In the genomic region with DNA sequence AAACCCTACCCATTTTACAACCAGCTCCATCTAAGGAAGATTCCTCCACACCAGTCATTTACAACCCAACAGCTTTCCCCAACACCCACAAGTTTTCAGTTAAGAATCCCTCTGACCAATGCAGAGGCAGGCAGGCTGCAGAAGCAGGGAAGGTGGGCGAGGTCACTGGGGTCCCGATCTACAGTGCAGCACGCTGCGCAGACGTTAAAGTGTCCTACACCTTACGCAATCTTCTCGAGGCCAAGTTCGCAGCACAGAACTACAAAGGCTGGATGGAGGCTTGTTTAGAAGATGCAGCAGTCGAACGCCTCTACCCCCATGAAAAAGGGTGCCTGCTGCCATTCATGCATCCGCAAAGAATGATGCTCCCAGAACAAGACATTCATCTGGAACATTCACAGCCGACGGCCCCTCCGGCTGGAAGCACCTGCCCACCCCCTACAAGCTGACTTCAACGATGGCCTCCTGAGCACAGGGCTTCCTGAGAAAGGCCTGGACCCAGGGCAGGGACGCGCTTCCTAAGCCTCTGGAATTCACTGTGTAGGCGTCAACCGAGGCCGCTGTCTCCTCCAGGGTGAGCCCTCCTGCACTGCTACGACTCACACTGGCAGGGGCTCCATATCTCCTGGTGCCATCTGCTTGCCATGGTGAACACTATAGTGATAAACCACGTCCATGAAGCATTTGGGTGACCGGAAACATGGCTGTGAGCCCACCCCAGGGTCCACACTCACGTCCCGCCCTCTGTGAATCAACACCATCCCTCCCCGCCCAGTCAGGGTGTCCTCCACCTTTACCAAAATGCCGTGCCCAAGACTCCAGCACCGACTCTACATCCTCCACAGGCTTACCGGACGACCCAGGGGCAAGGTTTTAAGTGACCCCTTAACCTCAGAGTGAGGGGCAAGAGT, we compare ENCODE assay signal across 8 mouse cellular contexts. TPM values are rescaled to one million over a fixed set of nuclear protein-coding genes. Genes with fewer than 3 reads are reported as not detected.
DNase-seq lines count a peak whose midpoint lies in the region; ATAC-seq and TF ChIP-seq lines count a peak whose summit lies in the region.

No protein-coding gene starts in this region.

- no peak; a peak in 1 of 4 replicates for TF ChIP-seq EP300 in MEL (IDR thresholded peaks at IDR 0.05; ENCODE audit: low read depth in 1 of 2, low read length in 2 of 2)

- TF ChIP-seq RAD21 in MEL (IDR thresholded peaks at IDR 0.05; ENCODE audit: low read depth, low read length), result no peak

- H3K9ac ChIP-seq in MEL (ENCODE audit: control insufficient read depth, low read depth, low read length, poor library complexity, severe bottlenecking), result peak overlapping the region; percentile 93
- H3K9ac ChIP-seq in intestine, embryonic 14.5 days (ENCODE audit: low read length), result peak overlapping the region; percentile 56
- H3K9ac ChIP-seq in lung, embryonic 16.5 days (ENCODE audit: low read length), result peak overlapping the region; percentile 76
- peak overlapping the region; percentile 42; the same call in 1 of the 2 replicates for H3K9ac ChIP-seq in stomach, embryonic 14.5 days (replicated peaks; ENCODE audit: low read depth, low read length)

- H3K4me3 ChIP-seq in C2C12 (ENCODE audit: insufficient read depth, poor library complexity, severe bottlenecking) (peak overlapping the region; percentile 100), MEL (ENCODE audit: control insufficient read depth in 1 of 2, insufficient read depth in 1 of 2, low read depth in 2 of 2, low read length in 2 of 2) (peak overlapping the region; percentile 79 to 93)
- peak overlapping the region; percentile 67 for H3K4me3 ChIP-seq in erythroblast, embryonic 14.5 days (replicated peaks)
- peak overlapping the region; percentile 36 for H3K4me3 ChIP-seq in intestine, embryonic 14.5 days (ENCODE audit: low read depth, low read length)
- H3K4me3 ChIP-seq in lung, embryonic 16.5 days (ENCODE audit: low read length), result peak overlapping the region; percentile 49
- H3K4me3 ChIP-seq in stomach, embryonic 14.5 days (ENCODE audit: low read depth, low read length), result peak overlapping the region; percentile 35

- peak overlapping the region; percentile 72 for H3K4me2 ChIP-seq in intestine, embryonic 14.5 days (ENCODE audit: low read length)
- peak overlapping the region; percentile 61 for H3K4me2 ChIP-seq in lung, embryonic 16.5 days (ENCODE audit: low read depth, low read length)
- H3K4me2 ChIP-seq in stomach, embryonic 14.5 days (replicated peaks; ENCODE audit: low read depth, low read length), result peak overlapping the region; percentile 72

- H3K79me2 ChIP-seq in C2C12 (ENCODE audit: control insufficient read depth, insufficient read depth), result peaks cover 80% of the 10 kb centered on the region
- H3K79me2 ChIP-seq in MEL (ENCODE audit: control insufficient read depth, insufficient read depth, low read length, poor library complexity), result peaks cover 38% of the 10 kb centered on the region

- peaks cover 10 to 44% of the 10 kb centered on the region in 2 experiments for H3K4me1 ChIP-seq in MEL (ENCODE audit: control insufficient read depth in 1 of 2, insufficient read depth in 2 of 2, low read length in 2 of 2)
- peaks cover 92% of the 10 kb centered on the region for H3K4me1 ChIP-seq in erythroblast, embryonic 14.5 days (ENCODE audit: control insufficient read depth)
- H3K4me1 ChIP-seq in intestine, embryonic 14.5 days (replicated peaks; ENCODE audit: control insufficient read depth, insufficient read depth, low read length), result peaks cover 52% of the 10 kb centered on the region
- peaks cover 76% of the 10 kb centered on the region for H3K4me1 ChIP-seq in lung, embryonic 16.5 days (replicated peaks; ENCODE audit: control insufficient read depth, insufficient read depth, low read length)
- H3K4me1 ChIP-seq in stomach, embryonic 14.5 days (ENCODE audit: control insufficient read depth, insufficient read depth, low read length), result peaks cover 64% of the 10 kb centered on the region

- H3K27me3 ChIP-seq in C2C12 (ENCODE audit: control insufficient read depth, insufficient read depth, insufficient read length) (no peaks in the 10 kb centered on the region), MEL (ENCODE audit: control insufficient read depth in 1 of 2, insufficient read depth in 2 of 2, low read length in 2 of 2) (no peaks in the 10 kb centered on the region)
- H3K27me3 ChIP-seq in erythroblast, embryonic 14.5 days (ENCODE audit: control insufficient read depth), result no peaks in the 10 kb centered on the region
- no peaks in the 10 kb centered on the region for H3K27me3 ChIP-seq in intestine, embryonic 14.5 days (replicated peaks; ENCODE audit: control insufficient read depth, insufficient read depth, low read length)
- no peaks in the 10 kb centered on the region for H3K27me3 ChIP-seq in lung, embryonic 16.5 days (ENCODE audit: control insufficient read depth, insufficient read depth, low read depth, low read length)
- no peaks in the 10 kb centered on the region for H3K27me3 ChIP-seq in stomach, embryonic 14.5 days (ENCODE audit: control insufficient read depth, insufficient read depth, low read length)

- peak overlapping the region; percentile 87 for H3ac ChIP-seq in C2C12 (ENCODE audit: control insufficient read depth, insufficient read length, low read depth)

- peak; percentile 72 for DNase-seq in MEL (ENCODE audit: low read depth, low spot score)
- DNase-seq in intestine, embryonic 14.5 days (ENCODE audit: low spot score), result no peak
- DNase-seq in ovary, adult 18-20 months (ENCODE audit: low spot score), result no peak
- no peak for DNase-seq in urinary bladder, postnatal 36 days (ENCODE audit: low spot score in 2 of 2)

- no peaks in the 10 kb centered on the region for H3K9me3 ChIP-seq in MEL (replicated peaks; ENCODE audit: insufficient read depth, low read length)
- H3K9me3 ChIP-seq in erythroblast, embryonic 14.5 days (ENCODE audit: control insufficient read depth, low read length), result no peaks in the 10 kb centered on the region
- no peaks in the 10 kb centered on the region for H3K9me3 ChIP-seq in intestine, embryonic 14.5 days (ENCODE audit: control insufficient read depth, low read length)
- H3K9me3 ChIP-seq in lung, embryonic 16.5 days (ENCODE audit: control insufficient read depth, low read length), result no peaks in the 10 kb centered on the region
- no peaks in the 10 kb centered on the region for H3K9me3 ChIP-seq in stomach, embryonic 14.5 days (ENCODE audit: control insufficient read depth, low read depth, low read length)

- peaks cover 67% of the 10 kb centered on the region for H3K79me3 ChIP-seq in C2C12 (ENCODE audit: low read depth)

- no peak for ATAC-seq in intestine, embryonic 14.5 days (replicated peaks; ENCODE audit: low FRiP score, low TSS enrichment, low read depth)
- ATAC-seq in lung, embryonic 16.5 days (ENCODE audit: low read depth), result no peak
- no peak for ATAC-seq in stomach, embryonic 14.5 days (ENCODE audit: insufficient number of reproducible peaks, insufficient read depth, low FRiP score, low read depth)

- H3K36me3 ChIP-seq in C2C12 (ENCODE audit: control insufficient read depth, insufficient read depth) (peaks cover 28% of the 10 kb centered on the region), MEL (ENCODE audit: control insufficient read depth in 1 of 2, insufficient read depth in 2 of 2, low read length in 2 of 2) (peaks cover 0 to 33% of the 10 kb centered on the region in 2 experiments; a peak in 2 of 4 replicates)
- peaks cover 20% of the 10 kb centered on the region for H3K36me3 ChIP-seq in erythroblast, embryonic 14.5 days (ENCODE audit: control insufficient read depth)
- H3K36me3 ChIP-seq in intestine, embryonic 14.5 days (ENCODE audit: control insufficient read depth, insufficient read depth, low read length), result no peaks in the 10 kb centered on the region
- H3K36me3 ChIP-seq in lung, embryonic 16.5 days (ENCODE audit: control insufficient read depth, insufficient read depth, low read length), result no peaks in the 10 kb centered on the region
- no peaks in the 10 kb centered on the region for H3K36me3 ChIP-seq in stomach, embryonic 14.5 days (ENCODE audit: control insufficient read depth, insufficient read depth, low read length)

- peak; percentile 13 to 49; a peak in 1 of 4 replicates for TF ChIP-seq POLR2A in MEL (IDR thresholded peaks at IDR 0.05; ENCODE audit: control insufficient read depth in 1 of 2, insufficient read depth in 1 of 2, low read depth in 1 of 2, low read length in 2 of 2, poor library complexity in 1 of 2)

- WGBS in intestine, embryonic 14.5 days, result 81% methylated on average over 30 of the region's 30 CpGs
- 76% methylated on average over 30 of the region's 30 CpGs for WGBS in lung, embryonic 16.5 days
- WGBS in stomach, embryonic 14.5 days, result 73% methylated on average over 30 of the region's 30 CpGs

- peak overlapping the region; percentile 96 for H3K27ac ChIP-seq in MEL (ENCODE audit: control insufficient read depth, low read depth, low read length)
- peak overlapping the region; percentile 98; the same call in 1 of the 2 replicates for H3K27ac ChIP-seq in intestine, embryonic 14.5 days (ENCODE audit: low read depth)
- H3K27ac ChIP-seq in lung, embryonic 16.5 days (ENCODE audit: low read length), result peak overlapping the region; percentile 100
- H3K27ac ChIP-seq in stomach, embryonic 14.5 days (ENCODE audit: low read length), result peak overlapping the region; percentile 99; the same call in 1 of the 2 replicates

- TF ChIP-seq CTCF in C2C12 (IDR thresholded peaks at IDR 0.05; ENCODE audit: control insufficient read depth, insufficient read depth, insufficient read length) (no peak), MEL (IDR thresholded peaks at IDR 0.05 in 2 of 3, conservative IDR thresholded peaks at IDR 0.05 in 1 of 3; ENCODE audit: control insufficient read depth in 1 of 3, insufficient read depth in 1 of 3, low read depth in 2 of 3, low read length in 3 of 3, poor library complexity in 1 of 3, severe bottlenecking in 1 of 3) (no peak)

RNA-seq across cellular contexts. Expression of gene Frmd8, which starts 31.0 kb away (rescaled TPM):
- polyA plus RNA-seq in C2C12 (2012; fragmentation: generic; extraction: Trizol) (44.1 TPM), MEL (2012; ENCODE audit: insufficient read depth in 1 of 2, insufficient read length in 2 of 2, low read depth in 1 of 2, low replicate concordance in 2 of 2, missing spikeins in 1 of 2) (10 to 100 TPM in 1 of 2 experiments, not detected in 1; 34.4 TPM)
- total RNA-seq in MEL (2012; rRNA removed), result 20.8 and 22.8 TPM in 2 replicates
- 0.74 and 0.75 TPM in 2 replicates for polyA plus RNA-seq in erythroblast, embryonic 14.5 days (2012)
- polyA plus RNA-seq in intestine, embryonic 14.5 days (2014; fragmentation: Nextera tagmentation; extraction: Ambion mirVana), result 18.2 and 18.9 TPM in 2 replicates
- polyA plus RNA-seq in lung, embryonic 16.5 days (2015; fragmentation: Nextera tagmentation; extraction: Ambion mirVana), result 56.4 and 61.1 TPM in 2 replicates
- polyA plus RNA-seq in stomach, embryonic 14.5 days (2014; fragmentation: Nextera tagmentation; extraction: Ambion mirVana), result 18.3 and 18.6 TPM in 2 replicates

RNA-seq across cellular contexts. Expression of gene Slc25a45, which starts 33.6 kb away (rescaled TPM):
- 5.5 TPM for polyA plus RNA-seq in C2C12 (2012; fragmentation: generic; extraction: Trizol)
- 20.7 and 23.5 TPM in 2 replicates for total RNA-seq in MEL (2012; rRNA removed)
- 10 to 100 TPM in 1 of 2 experiments, not detected in 1; 30.7 TPM for polyA plus RNA-seq in MEL (2012; ENCODE audit: insufficient read depth in 1 of 2, insufficient read length in 2 of 2, low read depth in 1 of 2, low replicate concordance in 2 of 2, missing spikeins in 1 of 2)
- 0.07 TPM in 1 of 2 replicates, not detected in the other for polyA plus RNA-seq in erythroblast, embryonic 14.5 days (2012)
- 2.1 and 2.5 TPM in 2 replicates for polyA plus RNA-seq in intestine, embryonic 14.5 days (2014; fragmentation: Nextera tagmentation; extraction: Ambion mirVana)
- polyA plus RNA-seq in lung, embryonic 16.5 days (2015; fragmentation: Nextera tagmentation; extraction: Ambion mirVana), result 5.7 and 6.2 TPM in 2 replicates
- 1.8 and 2.8 TPM in 2 replicates for polyA plus RNA-seq in stomach, embryonic 14.5 days (2014; fragmentation: Nextera tagmentation; extraction: Ambion mirVana)

RNA-seq across cellular contexts. Expression of gene Tigd3, which starts 49.9 kb away (rescaled TPM):
- polyA plus RNA-seq in C2C12 (2012; fragmentation: generic; extraction: Trizol), result 1.0 TPM
- total RNA-seq in MEL (2012; rRNA removed), result 1.9 and 2.1 TPM in 2 replicates
- polyA plus RNA-seq in MEL (2012; ENCODE audit: insufficient read depth in 1 of 2, insufficient read length in 2 of 2, low read depth in 1 of 2, low replicate concordance in 2 of 2, missing spikeins in 1 of 2), result 1 to 10 TPM in 1 of 2 experiments, not detected in 1; 2.2 TPM
- polyA plus RNA-seq in erythroblast, embryonic 14.5 days (2012), result 0.12 and 0.28 TPM in 2 replicates
- polyA plus RNA-seq in intestine, embryonic 14.5 days (2014; fragmentation: Nextera tagmentation; extraction: Ambion mirVana), result 2.0 and 2.1 TPM in 2 replicates
- 2.5 and 3.2 TPM in 2 replicates for polyA plus RNA-seq in lung, embryonic 16.5 days (2015; fragmentation: Nextera tagmentation; extraction: Ambion mirVana)
- 3.1 and 3.2 TPM in 2 replicates for polyA plus RNA-seq in stomach, embryonic 14.5 days (2014; fragmentation: Nextera tagmentation; extraction: Ambion mirVana)

Comparison
In these comparisons a context has a peak if more than half of its experiments do, and no peak if none do; other contexts are left out.
1. H3K4me3 ChIP-seq: peak in every context shown above with its lines; median percentile 100 in C2C12; 86 in MEL; 67 in erythroblast, embryonic 14.5 days; 49 in lung, embryonic 16.5 days; 36 in intestine, embryonic 14.5 days; 35 in stomach, embryonic 14.5 days.
2. H3K9ac ChIP-seq: peak in every context shown above with its lines; median percentile 93 in MEL; 76 in lung, embryonic 16.5 days; 56 in intestine, embryonic 14.5 days; 42 in stomach, embryonic 14.5 days.